27 mouse cellular contexts compared by ENCODE assay signal in genomic region chr9:16532884-16533283, GRCm38 (mm10). TPM values are rescaled to one million over a fixed set of nuclear protein-coding genes. Genes with fewer than 3 reads are reported as not detected.
DNase-seq lines count a peak whose midpoint lies in the region; ATAC-seq and TF ChIP-seq lines count a peak whose summit lies in the region.
"Had no signal": no experiment of that assay in that cellular context is flagged by ENCODE, and none has a peak within 500 bp of the region (broad histone marks: within the 10 kb centered on the region; RNA-seq: fewer than 3 reads in every experiment).

No protein-coding gene starts in this region.

- DNase-seq in embryonic facial prominence, embryonic 11.5 days (ENCODE audit: low spot score): peak; percentile 3
- DNase-seq in embryonic facial prominence, embryonic 10.5 days (ENCODE audit: low spot score): no peak
- DNase-seq in forebrain, embryonic 11.5 days (ENCODE audit: low spot score): no peak
- DNase-seq in lung, embryonic 14.5 days: peak; percentile 56
- no peak for DNase-seq in lung, postnatal 0 days (ENCODE audit: low spot score)
- peak; percentile 28 for DNase-seq in embryonic facial prominence, embryonic 14.5 days (ENCODE audit: low spot score)
- no peak for DNase-seq in neural tube, embryonic 10.5 days (ENCODE audit: extremely low spot score, low spot score)
- DNase-seq: adrenal gland, adult 8-10 months; adrenal gland, postnatal 25 days; cerebellum, adult 11 months; cerebellum, adult 2 months; cerebellum, adult 9-11 months; cerebellum, postnatal 25 days; gastrocnemius, postnatal 10 days; gastrocnemius, postnatal 36 days; heart, adult 2 months; heart, postnatal 14 days; heart, postnatal 4 days had no signal

- no peaks in the 10 kb centered on the region for H3K36me3 ChIP-seq in embryonic facial prominence, embryonic 11.5 days (replicated peaks; ENCODE audit: control insufficient read depth, insufficient read depth, low read depth, low read length)
- no peaks in the 10 kb centered on the region for H3K36me3 ChIP-seq in embryonic facial prominence, embryonic 10.5 days (replicated peaks)
- no peaks in the 10 kb centered on the region for H3K36me3 ChIP-seq in forebrain, embryonic 15.5 days
- H3K36me3 ChIP-seq in forebrain, embryonic 11.5 days (ENCODE audit: control insufficient read depth, insufficient read depth, low read length): no peaks in the 10 kb centered on the region
- no peaks in the 10 kb centered on the region for H3K36me3 ChIP-seq in lung, embryonic 14.5 days (ENCODE audit: insufficient read depth)
- H3K36me3 ChIP-seq in lung, postnatal 0 days (ENCODE audit: insufficient read depth, low read length): no peaks in the 10 kb centered on the region
- H3K36me3 ChIP-seq in embryonic facial prominence, embryonic 14.5 days (ENCODE audit: control insufficient read depth, insufficient read depth, low read length): no peaks in the 10 kb centered on the region
- H3K36me3 ChIP-seq: embryonic facial prominence, embryonic 15.5 days; heart, embryonic 10.5 days; heart, embryonic 13.5 days had no signal

- no peaks in the 10 kb centered on the region for H3K27me3 ChIP-seq in embryonic facial prominence, embryonic 11.5 days (ENCODE audit: control insufficient read depth, insufficient read depth, low read length)
- no peaks in the 10 kb centered on the region for H3K27me3 ChIP-seq in embryonic facial prominence, embryonic 10.5 days (replicated peaks; ENCODE audit: low read depth, poor library complexity, severe bottlenecking)
- H3K27me3 ChIP-seq in forebrain, embryonic 15.5 days: no peaks in the 10 kb centered on the region
- no peaks in the 10 kb centered on the region for H3K27me3 ChIP-seq in forebrain, embryonic 11.5 days (ENCODE audit: control insufficient read depth, insufficient read depth, low read length)
- no peaks in the 10 kb centered on the region for H3K27me3 ChIP-seq in lung, embryonic 14.5 days (ENCODE audit: insufficient read depth, low read length)
- H3K27me3 ChIP-seq in lung, postnatal 0 days (replicated peaks; ENCODE audit: insufficient read depth, low read length): no peaks in the 10 kb centered on the region
- H3K27me3 ChIP-seq in embryonic facial prominence, embryonic 14.5 days (replicated peaks; ENCODE audit: control insufficient read depth, insufficient read depth, low read length): no peaks in the 10 kb centered on the region
- H3K27me3 ChIP-seq: embryonic facial prominence, embryonic 15.5 days; heart, embryonic 13.5 days had no signal

- no peak for TF ChIP-seq CTCF in lung, embryonic 14.5 days (IDR thresholded peaks at IDR 0.05; ENCODE audit: low read depth)
- TF ChIP-seq CTCF in lung, postnatal 0 days (IDR thresholded peaks at IDR 0.05): no peak

- TF ChIP-seq EP300 in lung, postnatal 0 days (IDR thresholded peaks at IDR 0.05): no peak

- H3K9me3 ChIP-seq in embryonic facial prominence, embryonic 11.5 days (replicated peaks; ENCODE audit: control insufficient read depth, low read length): no peaks in the 10 kb centered on the region
- no peaks in the 10 kb centered on the region for H3K9me3 ChIP-seq in embryonic facial prominence, embryonic 10.5 days
- no peaks in the 10 kb centered on the region for H3K9me3 ChIP-seq in forebrain, embryonic 15.5 days
- no peaks in the 10 kb centered on the region for H3K9me3 ChIP-seq in forebrain, embryonic 11.5 days (ENCODE audit: control insufficient read depth, low read length)
- no peaks in the 10 kb centered on the region for H3K9me3 ChIP-seq in lung, embryonic 14.5 days (ENCODE audit: low read depth, low read length)
- H3K9me3 ChIP-seq in lung, postnatal 0 days (ENCODE audit: low read length): no peaks in the 10 kb centered on the region
- no peaks in the 10 kb centered on the region for H3K9me3 ChIP-seq in embryonic facial prominence, embryonic 14.5 days (ENCODE audit: control insufficient read depth, low read length)
- H3K9me3 ChIP-seq: embryonic facial prominence, embryonic 15.5 days; heart, embryonic 10.5 days; heart, embryonic 13.5 days had no signal

- H3K27ac ChIP-seq in embryonic facial prominence, embryonic 11.5 days (replicated peaks; ENCODE audit: low read depth, low read length): no peak overlapping the region
- H3K27ac ChIP-seq in embryonic facial prominence, embryonic 10.5 days (replicated peaks): no peak overlapping the region
- H3K27ac ChIP-seq in forebrain, embryonic 15.5 days (replicated peaks): no peak overlapping the region
- H3K27ac ChIP-seq in forebrain, embryonic 11.5 days (ENCODE audit: low read depth, low read length): no peak overlapping the region
- no peak overlapping the region for H3K27ac ChIP-seq in lung, embryonic 14.5 days (ENCODE audit: low read depth)
- no peak overlapping the region for H3K27ac ChIP-seq in lung, postnatal 0 days (ENCODE audit: low read length)
- no peak overlapping the region for H3K27ac ChIP-seq in embryonic facial prominence, embryonic 14.5 days (replicated peaks; ENCODE audit: low read depth, low read length)
- H3K27ac ChIP-seq: embryonic facial prominence, embryonic 15.5 days; heart, adult 2 months; heart, embryonic 10.5 days; heart, embryonic 13.5 days; hindbrain, embryonic 14.5 days; hindbrain, postnatal 0 days had no signal

- no peaks in the 10 kb centered on the region for H3K4me1 ChIP-seq in embryonic facial prominence, embryonic 11.5 days (ENCODE audit: control insufficient read depth, insufficient read depth, low read length)
- no peaks in the 10 kb centered on the region for H3K4me1 ChIP-seq in embryonic facial prominence, embryonic 10.5 days
- no peaks in the 10 kb centered on the region for H3K4me1 ChIP-seq in forebrain, embryonic 15.5 days
- no peaks in the 10 kb centered on the region for H3K4me1 ChIP-seq in forebrain, embryonic 11.5 days (replicated peaks; ENCODE audit: control insufficient read depth, insufficient read depth, low read length)
- H3K4me1 ChIP-seq in lung, embryonic 14.5 days (ENCODE audit: insufficient read depth): no peaks in the 10 kb centered on the region
- H3K4me1 ChIP-seq in lung, postnatal 0 days (ENCODE audit: insufficient read depth, low read depth, low read length): no peaks in the 10 kb centered on the region
- no peaks in the 10 kb centered on the region for H3K4me1 ChIP-seq in embryonic facial prominence, embryonic 14.5 days (ENCODE audit: control insufficient read depth, insufficient read depth, low read length)
- H3K4me1 ChIP-seq: embryonic facial prominence, embryonic 15.5 days; heart, embryonic 10.5 days; heart, embryonic 13.5 days had no signal

- no peak overlapping the region for H3K9ac ChIP-seq in embryonic facial prominence, embryonic 11.5 days (replicated peaks; ENCODE audit: low read length)
- no peak overlapping the region for H3K9ac ChIP-seq in forebrain, embryonic 15.5 days (replicated peaks)
- H3K9ac ChIP-seq in forebrain, embryonic 11.5 days (ENCODE audit: low read length): no peak overlapping the region
- H3K9ac ChIP-seq in lung, embryonic 14.5 days: no peak overlapping the region
- no peak overlapping the region for H3K9ac ChIP-seq in lung, postnatal 0 days (replicated peaks; ENCODE audit: low read depth)
- H3K9ac ChIP-seq in embryonic facial prominence, embryonic 14.5 days (ENCODE audit: low read depth, low read length): no peak overlapping the region
- H3K9ac ChIP-seq: embryonic facial prominence, embryonic 15.5 days; heart, embryonic 13.5 days; hindbrain, embryonic 14.5 days had no signal

- no peak overlapping the region for H3K4me3 ChIP-seq in embryonic facial prominence, embryonic 11.5 days (ENCODE audit: low read depth, low read length)
- H3K4me3 ChIP-seq in embryonic facial prominence, embryonic 10.5 days: no peak overlapping the region
- H3K4me3 ChIP-seq in forebrain, embryonic 15.5 days: no peak overlapping the region
- H3K4me3 ChIP-seq in forebrain, embryonic 11.5 days (ENCODE audit: low read depth, low read length): no peak overlapping the region
- H3K4me3 ChIP-seq in lung, embryonic 14.5 days (ENCODE audit: low read depth, low read length): no peak overlapping the region
- H3K4me3 ChIP-seq in lung, postnatal 0 days (ENCODE audit: low read depth, low read length): no peak overlapping the region
- H3K4me3 ChIP-seq in embryonic facial prominence, embryonic 14.5 days (ENCODE audit: low read depth, low read length): no peak overlapping the region
- H3K4me3 ChIP-seq: embryonic facial prominence, embryonic 15.5 days; heart, adult 2 months; heart, embryonic 10.5 days; heart, embryonic 13.5 days had no signal

- whole genome bisulfite sequencing in embryonic facial prominence, embryonic 11.5 days: 41% methylated on average over 1 of the region's 1 CpGs
- WGBS in embryonic facial prominence, embryonic 10.5 days: 51% methylated on average over 1 of the region's 1 CpGs
- 4% methylated on average over 1 of the region's 1 CpGs for WGBS in forebrain, embryonic 15.5 days
- WGBS in forebrain, embryonic 11.5 days: 57% methylated on average over 1 of the region's 1 CpGs
- 29% methylated on average over 1 of the region's 1 CpGs for WGBS in lung, embryonic 14.5 days
- 21% methylated on average over 1 of the region's 1 CpGs for WGBS in lung, postnatal 0 days
- 33% methylated on average over 1 of the region's 1 CpGs for WGBS in embryonic facial prominence, embryonic 14.5 days

- no peak for ATAC-seq in embryonic facial prominence, embryonic 11.5 days (replicated peaks; ENCODE audit: insufficient number of reproducible peaks, low FRiP score, low TSS enrichment, low read depth)
- peak; percentile 72 for ATAC-seq in forebrain, embryonic 15.5 days (replicated peaks)
- no peak for ATAC-seq in forebrain, embryonic 11.5 days (replicated peaks; ENCODE audit: low FRiP score)
- ATAC-seq in lung, embryonic 14.5 days (ENCODE audit: insufficient read depth): no peak
- ATAC-seq in lung, postnatal 0 days: no peak
- ATAC-seq in embryonic facial prominence, embryonic 14.5 days (ENCODE audit: low read depth): no peak
- ATAC-seq: activated CD4-positive, CD25-positive, alpha-beta regulatory T cell, adult 4 months; hindbrain, postnatal 0 days; inflammation-experienced regulatory T-cells, adult 6 months; intestine, embryonic 16.5 days had no signal

- H3K4me2 ChIP-seq in embryonic facial prominence, embryonic 11.5 days (ENCODE audit: low read depth, low read length): no peak overlapping the region
- H3K4me2 ChIP-seq in forebrain, embryonic 15.5 days (replicated peaks): no peak overlapping the region
- no peak overlapping the region for H3K4me2 ChIP-seq in forebrain, embryonic 11.5 days (ENCODE audit: low read depth, low read length, severe bottlenecking)
- no peak overlapping the region for H3K4me2 ChIP-seq in lung, embryonic 14.5 days
- H3K4me2 ChIP-seq in lung, postnatal 0 days (replicated peaks; ENCODE audit: low read depth, low read length): no peak overlapping the region
- H3K4me2 ChIP-seq in embryonic facial prominence, embryonic 14.5 days (ENCODE audit: low read depth, low read length): no peak overlapping the region
- H3K4me2 ChIP-seq: embryonic facial prominence, embryonic 15.5 days; heart, embryonic 13.5 days; hindbrain, embryonic 14.5 days had no signal

RNA-seq across cellular contexts. Expression of gene Fat3, which starts 31.8 kb away (rescaled TPM):
- polyA plus RNA-seq in embryonic facial prominence, embryonic 11.5 days (2014; fragmentation: Nextera tagmentation; extraction: Ambion mirVana): 4.1 and 4.6 TPM in 2 replicates
- polyA plus RNA-seq in embryonic facial prominence, embryonic 10.5 days (2016; fragmentation: Nextera tagmentation; extraction: Ambion mirVana): 2.8 and 3.4 TPM in 2 replicates
- 11.7 and 12.0 TPM in 2 replicates for polyA plus RNA-seq in forebrain, embryonic 15.5 days (2015; fragmentation: Nextera tagmentation; extraction: Ambion mirVana)
- 11.9 and 12.4 TPM in 2 replicates for polyA plus RNA-seq in forebrain, embryonic 11.5 days (2014; fragmentation: Nextera tagmentation; extraction: Ambion mirVana)
- polyA plus RNA-seq in lung, embryonic 14.5 days (2014; fragmentation: Nextera tagmentation; extraction: Ambion mirVana): 1.2 TPM in 2 replicates
- 0.77 and 0.78 TPM in 2 replicates for polyA plus RNA-seq in lung, postnatal 0 days (2015; fragmentation: Nextera tagmentation; extraction: Ambion mirVana)
- polyA plus RNA-seq in embryonic facial prominence, embryonic 14.5 days (2014; fragmentation: Nextera tagmentation; extraction: Ambion mirVana): 5.4 and 5.6 TPM in 2 replicates

Comparison
In these comparisons a context has a peak if more than half of its experiments do, and no peak if none do; other contexts are left out.
1. DNase-seq: peak in embryonic facial prominence, embryonic 11.5 days (single experiment), lung, embryonic 14.5 days (single experiment) and embryonic facial prominence, embryonic 14.5 days (single experiment); none in embryonic facial prominence, embryonic 10.5 days (single experiment), forebrain, embryonic 11.5 days (single experiment), lung, postnatal 0 days (single experiment) and neural tube, embryonic 10.5 days (single experiment).